Mouse (Mus musculus) limb, embryonic 14.5 days (tissue): ENCODE measurements around the gene Sptbn1. TPM values are rescaled to one million over a fixed set of nuclear protein-coding genes. Genes with fewer than 3 reads are reported as not detected.

Experiments used
- ATAC-seq: fragments of 200-750 bp; cut with Nextera tagmentation; 2 replicates; pipeline ENCODE4 v1.8.0; 2017; ENCODE audit warnings: low read depth, moderate number of reproducible peaks, moderate TSS enrichment; ENCODE audit not compliant: low FRiP score
- DNase-seq: peaks from one replicate; pipeline ENCODE4 v3.0.0-alpha.2; 2015; ENCODE audit warnings: low spot score
- H3K27ac ChIP-seq: fragments of 300-500 bp; sonication (generic); replicated peaks from 2 replicates; pipeline ENCODE4 v1.5.1; 2014; ENCODE audit warnings: low read depth, mild to moderate bottlenecking, low read length, moderate library complexity, mixed read lengths
- H3K27me3 ChIP-seq: fragments of 300-500 bp; sonication (generic); 2 replicates; pipeline ENCODE4 v1.6.1; 2014; ENCODE audit warnings: low read length, mixed read lengths; ENCODE audit not compliant: control insufficient read depth, insufficient read depth
- H3K36me3 ChIP-seq: fragments of 300-500 bp; sonication (generic); 2 replicates; pipeline ENCODE4 v1.6.1; 2014; ENCODE audit warnings: mild to moderate bottlenecking, low read length, moderate library complexity, mixed read lengths; ENCODE audit not compliant: control insufficient read depth, insufficient read depth
- H3K4me1 ChIP-seq: fragments of 300-500 bp; sonication (generic); 2 replicates; pipeline ENCODE4 v1.6.1; 2014; ENCODE audit warnings: antibody characterized with exemption, low read length, mixed read lengths; ENCODE audit not compliant: control insufficient read depth, insufficient read depth
- H3K4me2 ChIP-seq: fragments of 300-500 bp; sonication (generic); replicated peaks from 2 replicates; pipeline ENCODE4 v1.6.1; 2014; ENCODE audit warnings: low read depth, mild to moderate bottlenecking, low read length, moderate library complexity; ENCODE audit not compliant: severe bottlenecking
- H3K4me3 ChIP-seq: fragments of 300-500 bp; sonication (generic); replicated peaks from 2 replicates; pipeline ENCODE4 v1.5.1; 2014; ENCODE audit warnings: low read length
- H3K9ac ChIP-seq: fragments of 300-500 bp; sonication (generic); 2 replicates; pipeline ENCODE4 v1.6.1; 2014; ENCODE audit warnings: mild to moderate bottlenecking, low read depth, low read length, moderate library complexity; ENCODE audit not compliant: severe bottlenecking
- H3K9me3 ChIP-seq: fragments of 300-500 bp; sonication (generic); 2 replicates; pipeline ENCODE4 v1.6.1; 2016; ENCODE audit warnings: low read length; ENCODE audit not compliant: control insufficient read depth
- POLR2A ChIP-seq: fragments of 200-500 bp; IDR thresholded peaks from 2 replicates; pipeline ENCODE4 v1.8.0; 2012; ENCODE audit warnings: inconsistent platforms, mild to moderate bottlenecking, moderate library complexity, borderline replicate concordance; ENCODE audit not compliant: insufficient read depth, insufficient read length; ENCODE audit errors: extremely low read depth
- WGBS: fragments of 180-500 bp; shearing (Covaris S2); extraction: QIAGEN DNeasy Blood & Tissue Kit; methylation state at CpG from one replicate; pipeline ENCODE4 v1.1.7; 2014; 5-methylcytosine and 5-hydroxymethylcytosine counted together
- polyA plus RNA-seq, 2 experiments: library from polyadenylated mRNA; depleted of rRNA in 1 of 2; stranded (reverse) in 1 of 2; unstranded in 1 of 2; fragments of >200 nt; fragmentation: Nextera tagmentation in 1 of 2; extraction: Ambion mirVana in 1 of 2; gene quantifications; 2 replicates each; pipeline versions ENCODE4 v1.2.1 to v1.2.3; 2012 to 2014

Sptbn1 gene
- polyA plus RNA-seq, 2 experiments = 101 to 120 TPM

DNA sequence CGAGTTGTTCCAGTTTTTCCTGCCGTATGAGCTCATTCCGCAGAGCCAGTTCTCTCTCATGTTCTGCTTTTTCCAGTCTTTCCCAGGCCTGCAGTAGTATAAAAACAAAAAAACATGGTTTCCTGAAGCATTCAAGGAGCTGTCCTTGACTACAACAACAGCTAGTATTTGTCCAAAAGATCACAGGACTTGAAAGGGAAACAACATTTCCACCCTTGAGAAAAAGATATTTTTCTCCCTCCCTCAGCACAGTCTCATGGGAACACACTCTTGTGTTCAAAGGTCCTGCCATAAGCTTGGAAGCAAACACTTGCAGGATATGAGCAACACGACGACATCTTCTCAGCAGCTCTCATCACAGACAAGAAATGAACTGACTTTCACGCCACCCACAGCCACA, 124.9 kb downstream of the Sptbn1 start:
- Histone ChIP-seq H3K36me3 (peaks cover 88% of the 10 kb centered on the region), H3K4me2 (no peak overlapping the region), H3K9ac (no peak overlapping the region), H3K4me3 (no peak overlapping the region), H3K27ac (no peak overlapping the region), H3K9me3 (no peaks in the 10 kb centered on the region), H3K27me3 (no peaks in the 10 kb centered on the region), H3K4me1 (no peaks in the 10 kb centered on the region)
- 88% methylated on average over 6 of the region's 6 CpGs for WGBS
- DNase-seq (no peak), ATAC-seq (no peak)
- TF ChIP-seq POLR2A = no peak

DNA sequence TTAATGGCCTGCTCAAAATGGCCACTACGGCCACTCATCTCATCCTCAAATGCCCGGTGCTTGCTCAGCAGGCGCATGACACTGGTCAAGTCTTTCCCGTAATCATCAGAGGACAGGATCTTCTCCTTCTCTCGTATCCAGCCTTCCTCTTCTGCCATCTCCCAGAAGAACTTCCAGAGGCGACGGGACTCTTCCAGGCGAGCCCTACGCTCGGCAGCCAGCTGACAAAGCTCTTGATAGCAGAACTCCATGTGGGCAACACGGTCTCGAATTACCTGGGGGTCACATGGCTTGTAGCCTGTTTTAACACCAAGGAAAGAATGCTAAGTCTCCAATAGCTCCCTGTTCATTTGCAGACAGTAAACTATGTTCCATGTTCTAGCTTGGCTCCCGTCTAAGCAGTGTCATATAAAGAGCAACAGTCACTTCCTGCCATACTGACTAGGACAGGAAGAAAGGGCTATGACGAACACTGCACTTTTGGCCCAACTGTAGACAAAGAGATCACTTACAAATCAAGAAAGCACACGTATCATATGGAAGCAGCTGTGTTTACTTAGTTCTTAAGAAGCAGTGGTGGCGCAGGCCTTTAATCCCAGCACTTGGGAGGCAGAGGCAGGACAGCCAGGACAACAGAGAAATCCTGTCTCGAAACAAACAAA, 128.7 kb downstream of the Sptbn1 start:
- ATAC-seq = no peak
- DNase-seq = no peak
- Histone ChIP-seq H3K36me3 (peaks cover 96% of the 10 kb centered on the region), H3K9me3 (no peaks in the 10 kb centered on the region), H3K27me3 (no peaks in the 10 kb centered on the region), H3K4me3 (no peak overlapping the region), H3K4me1 (no peaks in the 10 kb centered on the region), H3K9ac (no peak overlapping the region), H3K27ac (no peak overlapping the region), H3K4me2 (no peak overlapping the region)
- 77% methylated on average over 17 of the region's 17 CpGs for WGBS
- TF ChIP-seq POLR2A = no peak

DNA sequence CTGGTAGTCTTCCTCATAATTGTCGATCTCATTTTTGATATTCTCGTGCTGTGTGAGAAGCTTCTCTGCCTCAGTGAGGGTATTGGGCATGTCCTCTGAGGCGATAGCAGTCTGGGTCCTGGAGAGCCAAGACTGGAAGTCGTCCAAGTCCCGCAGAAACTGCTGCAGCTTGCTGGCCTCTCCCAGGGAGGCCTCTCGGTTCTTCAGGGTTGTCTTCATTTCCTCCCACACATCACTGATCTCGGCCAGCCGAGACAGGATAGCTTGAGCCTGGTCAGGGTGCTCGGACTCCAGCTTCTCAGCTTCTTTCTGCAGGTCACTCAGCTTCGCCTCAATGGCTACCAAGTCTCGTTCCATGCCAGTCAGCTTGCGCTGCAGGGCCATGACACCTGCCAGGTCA, 130.9 kb downstream of the Sptbn1 start:
- ATAC-seq (no peak), DNase-seq (no peak)
- H3K4me3 ChIP-seq = no peak overlapping the region
- H3K9me3 ChIP-seq = no peaks in the 10 kb centered on the region
- H3K4me1 ChIP-seq = no peaks in the 10 kb centered on the region
- H3K4me2 ChIP-seq = no peak overlapping the region
- no peak overlapping the region for H3K9ac ChIP-seq
- H3K27ac ChIP-seq = no peak overlapping the region
- H3K36me3 ChIP-seq = peaks cover 94% of the 10 kb centered on the region
- H3K27me3 ChIP-seq = no peaks in the 10 kb centered on the region
- WGBS = 89% methylated on average over 12 of the region's 12 CpGs
- TF ChIP-seq POLR2A = no peak

DNA sequence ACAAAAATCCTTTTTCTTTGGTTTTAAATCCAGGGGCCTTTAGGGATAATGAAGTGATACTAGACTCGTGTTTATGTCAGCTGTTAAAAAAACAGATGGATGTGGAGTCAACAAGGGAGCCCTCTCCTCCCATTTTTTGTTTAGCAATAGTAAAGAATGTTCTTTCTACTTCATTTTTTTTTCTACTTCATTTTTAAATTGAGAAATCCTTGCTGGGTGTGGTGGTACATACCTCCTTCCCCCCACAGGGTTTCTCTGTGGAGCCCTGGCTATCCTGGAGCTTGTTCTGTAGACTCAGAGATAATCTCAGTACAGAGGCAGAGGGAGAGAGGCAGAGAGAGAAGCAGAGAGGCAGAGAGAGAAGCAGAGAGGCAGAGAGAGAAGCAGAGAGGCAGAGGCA, 133.9 kb downstream of the Sptbn1 start:
- Histone ChIP-seq H3K27me3 (no peaks in the 10 kb centered on the region), H3K4me2 (no peak overlapping the region), H3K36me3 (peaks cover 94% of the 10 kb centered on the region), H3K4me1 (no peaks in the 10 kb centered on the region), H3K4me3 (no peak overlapping the region), H3K9ac (no peak overlapping the region), H3K27ac (no peak overlapping the region), H3K9me3 (no peaks in the 10 kb centered on the region)
- DNase-seq (no peak), ATAC-seq (no peak)
- WGBS = 64% methylated on average over 1 of the region's 1 CpGs
- TF ChIP-seq POLR2A = no peak

DNA sequence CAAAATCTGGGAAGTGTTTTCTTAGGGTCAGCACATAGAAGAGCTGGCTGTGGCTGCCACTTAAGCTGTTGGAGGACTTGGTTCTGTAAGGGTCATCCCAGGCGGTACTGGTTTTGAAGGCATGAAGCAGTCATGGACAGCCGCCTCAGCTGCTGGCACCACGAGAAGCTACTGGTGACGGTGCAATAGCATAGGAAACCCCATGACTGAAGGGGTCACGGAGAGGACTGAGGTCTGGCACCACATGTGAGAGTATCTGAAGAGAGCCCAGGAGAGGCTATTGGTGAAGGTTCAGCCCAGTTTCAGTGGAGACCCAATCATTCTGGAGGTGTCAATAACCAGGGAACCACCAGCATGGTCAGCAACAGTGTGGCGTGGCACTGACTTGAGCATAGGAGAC, 135.4 kb downstream of the Sptbn1 start:
- 95% methylated on average over 6 of the region's 6 CpGs for WGBS
- Histone ChIP-seq H3K27ac (no peak overlapping the region), H3K4me2 (no peak overlapping the region), H3K36me3 (peaks cover 94% of the 10 kb centered on the region), H3K9ac (no peak overlapping the region), H3K4me3 (no peak overlapping the region), H3K27me3 (no peaks in the 10 kb centered on the region), H3K9me3 (no peaks in the 10 kb centered on the region), H3K4me1 (no peaks in the 10 kb centered on the region)
- no peak for TF ChIP-seq POLR2A
- no peak for DNase-seq
- ATAC-seq = no peak

DNA sequence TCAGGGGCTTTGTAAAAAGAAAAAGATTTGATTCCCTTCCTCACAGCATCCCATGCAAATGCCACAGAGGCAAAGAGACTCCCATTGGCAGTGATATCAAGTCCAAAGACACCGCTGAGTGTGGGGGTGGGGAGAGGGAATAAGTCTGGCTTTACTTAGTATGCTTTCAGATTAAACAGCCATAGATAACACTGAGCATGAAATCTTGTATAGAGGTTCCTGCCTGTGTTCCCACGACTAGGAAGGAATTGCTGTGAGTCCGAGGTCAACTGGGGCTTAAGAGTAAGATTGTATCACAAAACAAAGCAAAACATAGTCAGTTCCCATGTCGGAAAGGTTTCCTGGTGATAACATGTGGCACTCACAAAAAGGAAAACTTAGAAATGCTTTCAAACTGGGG, 136.3 kb downstream of the Sptbn1 start:
- H3K36me3 ChIP-seq = peaks cover 93% of the 10 kb centered on the region

More for the DNA sequence above, 136.3 kb downstream of the Sptbn1 start:
- 87% methylated on average over 4 of the region's 4 CpGs for WGBS
- DNase-seq (no peak), ATAC-seq (no peak)
- H3K9me3 ChIP-seq = no peaks in the 10 kb centered on the region
- no peak overlapping the region for H3K4me2 ChIP-seq
- no peak overlapping the region for H3K9ac ChIP-seq
- H3K27ac ChIP-seq = no peak overlapping the region
- H3K4me1 ChIP-seq = no peaks in the 10 kb centered on the region
- TF ChIP-seq POLR2A = no peak
- no peak overlapping the region for H3K4me3 ChIP-seq
- no peaks in the 10 kb centered on the region for H3K27me3 ChIP-seq
